Mouse (Mus musculus) bone marrow, adult 2 months (tissue): Measurements from ENCODE around the gene Gm20662. TPM values are rescaled to one million over a fixed set of nuclear protein-coding genes. Genes with fewer than 3 reads are reported as not detected.

Source experiments
- H3K27ac ChIP-seq: fragments of 200-500 bp; 2 replicates; pipeline ENCODE4 v1.5.1; 2012; ENCODE audit warnings: low read depth, mild to moderate bottlenecking, control low read depth, inconsistent platforms, low read length; ENCODE audit not compliant: control insufficient read depth, poor library complexity, insufficient read depth
- H3K4me1 ChIP-seq: fragments of 200-500 bp; 2 replicates; pipeline ENCODE4 v1.6.1; 2011; ENCODE audit warnings: low read length; ENCODE audit not compliant: control insufficient read depth, insufficient read depth
- H3K4me3 ChIP-seq: fragments of 200-500 bp; replicated peaks from 2 replicates; pipeline ENCODE3; 2011; ENCODE audit warnings: mild to moderate bottlenecking, low read depth, low read length, control low read depth; ENCODE audit not compliant: control insufficient read depth
- CTCF ChIP-seq: fragments of 200-500 bp; IDR thresholded peaks from 2 replicates; pipeline ENCODE4 v1.5.1; 2011; ENCODE audit warnings: low read length, control low read depth; ENCODE audit not compliant: control insufficient read depth, insufficient read depth
- POLR2A ChIP-seq: fragments of 200-500 bp; IDR thresholded peaks from 2 replicates; pipeline ENCODE4 v1.6.1; 2011; ENCODE audit warnings: low read depth, mild to moderate bottlenecking, control low read depth, low read length, borderline replicate concordance; ENCODE audit not compliant: control insufficient read depth
- WGBS: fragments of 180-500 bp; shearing (Covaris S2); methylation state at CpG from one replicate; pipeline ENCODE4 v1.1.7; 2018; 5-methylcytosine and 5-hydroxymethylcytosine counted together
- polyA plus RNA-seq: library from polyadenylated mRNA; stranded (reverse); fragments of >200 nt; gene quantifications from 2 replicates; pipeline ENCODE4 v1.2.4, GENCODE M21; 2011; ENCODE audit warnings: low replicate concordance; ENCODE audit not compliant: missing spikeins, insufficient read depth, insufficient read length

Gm20662 gene
- polyA plus RNA-seq, 1 experiment = not detected

DNA sequence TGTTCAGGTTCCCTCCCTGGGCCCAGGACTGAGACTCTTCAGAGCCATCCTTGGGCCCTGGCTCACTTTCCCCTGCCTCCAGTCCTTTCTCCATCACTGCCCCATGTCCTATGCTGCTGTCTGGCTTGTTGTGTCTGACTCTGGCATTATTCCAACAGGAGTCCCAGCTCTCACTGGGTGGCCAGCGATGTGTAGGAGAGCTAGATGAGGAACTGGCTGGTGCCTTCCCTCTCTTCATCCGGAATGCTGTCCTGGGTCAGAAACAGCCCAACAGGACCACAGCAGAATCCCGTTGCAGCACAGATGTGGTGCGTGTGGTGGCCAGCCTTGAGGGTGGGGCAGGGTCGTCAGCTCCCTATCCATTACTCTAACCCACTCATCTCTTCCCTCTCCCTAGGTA is 25.8 kb upstream of the Gm20662 start:
- no peak for TF ChIP-seq CTCF
- no peak for TF ChIP-seq POLR2A
- 83% methylated on average over 5 of the region's 5 CpGs for WGBS
- H3K27ac ChIP-seq = no peak overlapping the region
- no peak overlapping the region for H3K4me3 ChIP-seq
- peaks cover 4% of the 10 kb centered on the region for H3K4me1 ChIP-seq

GRCm38 (mm10) chr9:107971690-107972541 is 24.2 kb upstream of the Gm20662 start:
- no peak overlapping the region for H3K4me3 ChIP-seq
- peaks cover 4% of the 10 kb centered on the region for H3K4me1 ChIP-seq
- TF ChIP-seq CTCF = no peak
- no peak for TF ChIP-seq POLR2A
- 35% methylated on average over 8 of the region's 8 CpGs for WGBS
- H3K27ac ChIP-seq = peak overlapping the region; percentile 72

GRCm38 (mm10) chr9:107974491-107975171 is 21.5 kb upstream of the Gm20662 start:
- Histone ChIP-seq H3K27ac (peak overlapping the region; percentile 68), H3K4me3 (no peak overlapping the region), H3K4me1 (peaks cover 4% of the 10 kb centered on the region)
- TF ChIP-seq POLR2A (no peak), CTCF (no peak)
- WGBS = 42% methylated on average over 10 of the region's 10 CpGs

DNA sequence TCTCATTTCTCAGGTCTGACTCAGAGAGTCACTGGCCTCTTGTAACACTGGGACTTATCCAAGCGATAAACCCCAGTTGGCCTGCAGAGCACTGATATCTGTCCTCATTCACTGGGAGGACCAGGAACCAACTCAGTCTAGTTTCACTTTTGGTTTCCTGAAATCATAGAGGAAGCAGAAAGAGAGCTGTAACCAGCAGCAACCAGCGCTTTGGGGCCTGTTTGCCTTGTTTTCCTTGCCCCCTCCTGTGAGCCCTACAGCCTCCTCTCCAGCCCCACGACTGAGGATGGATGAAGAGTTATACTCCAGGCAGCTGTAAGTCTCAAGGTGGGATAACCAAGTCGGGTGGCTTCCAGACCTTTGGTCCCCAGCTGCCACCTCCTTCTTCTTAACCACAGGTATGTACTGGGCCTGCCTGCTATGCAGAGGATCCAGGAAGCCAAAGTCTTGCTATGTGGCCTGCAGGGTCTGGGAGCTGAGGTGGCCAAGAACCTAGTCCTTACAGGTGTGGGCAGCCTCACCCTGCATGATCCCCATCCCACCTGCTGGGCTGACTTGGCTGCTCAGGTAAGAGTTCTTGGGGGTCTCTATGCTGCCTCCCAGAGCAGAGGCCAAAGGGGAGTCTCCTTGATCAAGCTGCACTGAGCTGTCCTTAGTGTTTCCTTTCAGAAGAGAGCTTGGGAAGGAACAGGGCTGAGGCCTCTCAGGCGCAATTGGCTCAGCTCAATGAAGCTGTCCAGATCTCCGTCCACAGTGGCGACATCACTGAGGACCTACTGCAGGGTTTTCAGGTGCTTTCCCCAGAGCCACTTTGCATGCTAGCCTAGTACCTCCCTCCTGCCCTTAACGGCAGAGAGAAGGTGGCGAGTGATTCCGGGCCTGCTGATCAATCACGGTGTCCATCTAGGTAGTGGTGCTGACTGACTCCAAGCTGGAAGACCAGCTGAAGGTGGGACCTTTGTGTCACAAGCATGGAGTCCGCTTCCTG is 20.5 kb upstream of the Gm20662 start, which contains the start of gene Uba7:
Gene Uba7, plus strand, starts transcription at position 107 of the 988 bp plus-strand sequence.
- Histone ChIP-seq H3K4me3 (peak within 1 kb of the TSS; percentile 79), H3K4me1 (peaks cover 7% of the 10 kb centered on the region; the same call in 1 of the 2 replicates), H3K27ac (peak within 1 kb of the TSS; percentile 87)
- no peak for TF ChIP-seq CTCF
- no peak; the same call in 1 of the 2 replicates for TF ChIP-seq POLR2A
- WGBS = 10% methylated on average over 12 of the region's 12 CpGs

DNA sequence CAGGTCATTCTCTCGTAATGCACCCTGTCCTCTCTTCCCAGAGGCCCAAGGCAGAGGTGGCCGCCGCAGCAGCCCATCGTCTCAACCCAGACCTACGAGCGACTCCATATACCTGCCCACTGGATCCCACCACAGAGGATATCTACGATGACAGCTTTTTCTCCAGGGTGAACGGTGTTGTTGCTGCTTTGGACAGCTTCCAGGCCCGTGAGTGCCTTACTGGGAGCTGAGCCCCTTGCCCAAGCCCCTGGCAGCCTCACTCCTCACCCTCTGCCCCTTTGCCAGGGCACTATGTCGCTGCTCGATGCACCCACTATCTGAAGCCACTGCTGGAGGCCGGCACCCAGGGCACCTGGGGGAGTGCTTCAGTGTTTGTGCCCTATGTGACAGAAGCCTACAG is 17.3 kb upstream of the Gm20662 start:
- no peak overlapping the region for H3K27ac ChIP-seq
- 90% methylated on average over 12 of the region's 12 CpGs for WGBS
- peaks cover 23% of the 10 kb centered on the region for H3K4me1 ChIP-seq
- no peak overlapping the region for H3K4me3 ChIP-seq
- TF ChIP-seq CTCF (no peak), POLR2A (no peak)

DNA sequence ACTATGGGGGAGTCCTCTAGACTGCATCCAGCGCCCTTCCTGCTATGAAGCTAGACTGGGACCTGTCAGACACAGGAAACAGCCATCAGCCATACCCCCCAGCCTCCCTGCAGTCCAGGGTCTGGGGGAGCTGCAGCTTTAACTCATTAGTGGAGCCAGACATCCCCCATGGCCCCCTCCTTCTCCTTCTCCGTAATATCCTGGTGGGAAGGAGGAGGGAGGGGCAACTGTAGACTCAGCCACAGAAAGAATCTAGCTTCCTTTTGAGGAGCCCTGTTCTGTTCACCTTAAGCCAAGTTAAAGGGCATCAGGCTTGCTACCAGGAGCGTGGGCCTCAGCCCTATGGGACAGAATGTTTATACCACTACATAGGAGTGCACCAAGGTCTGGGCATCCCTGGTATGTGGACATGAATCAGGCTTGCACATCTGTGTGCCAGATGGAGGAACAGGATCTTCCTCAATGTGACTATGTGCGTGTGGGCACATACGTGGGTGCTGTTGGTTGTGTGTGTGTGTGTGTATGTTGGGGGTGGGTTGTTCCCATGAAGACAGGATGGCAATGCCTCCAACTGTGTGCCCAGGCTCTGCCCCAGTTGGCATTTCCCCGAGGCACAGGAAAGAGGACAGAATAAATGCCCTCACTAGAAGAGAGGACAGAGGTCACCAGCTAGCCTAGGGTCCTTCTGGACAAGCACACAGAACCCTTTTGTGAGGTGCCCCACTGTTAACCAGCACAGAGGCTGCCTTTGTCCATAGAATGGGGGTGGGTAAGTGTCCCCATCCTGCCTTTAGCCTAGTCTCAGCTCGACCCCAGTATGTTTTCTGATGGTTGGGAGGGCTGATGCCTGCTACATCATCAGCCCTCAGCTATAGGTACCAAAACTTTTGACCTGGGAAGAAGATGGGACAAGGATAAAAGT is 14.2 kb upstream of the Gm20662 start:
- Histone ChIP-seq H3K4me3 (no peak overlapping the region), H3K4me1 (peaks cover 24% of the 10 kb centered on the region), H3K27ac (peak overlapping the region; percentile 70)
- TF ChIP-seq POLR2A (no peak), CTCF (no peak)
- 23% methylated on average over 7 of the region's 7 CpGs for WGBS
